9 mouse cellular contexts compared by ENCODE assay signal in genomic region chr1:33647173-33647572, GRCm38 (mm10). TPM values are rescaled to one million over a fixed set of nuclear protein-coding genes. Genes with fewer than 3 reads are reported as not detected.
A peak's percentile ranks its signal among the peaks of the same experiment; 100 is the strongest.
DNase-seq lines count a peak whose midpoint lies in the region; ATAC-seq and TF ChIP-seq lines count a peak whose summit lies in the region.
"Had no signal": no experiment of that assay in that cellular context is flagged by ENCODE, and none has a peak within 500 bp of the region (broad histone marks: within the 10 kb centered on the region; RNA-seq: fewer than 3 reads in every experiment).

No protein-coding gene starts in this region.

- no peak overlapping the region for H3K9ac ChIP-seq in kidney, postnatal 0 days (ENCODE audit: low read depth, low read length)
- no peak overlapping the region for H3K9ac ChIP-seq in CH12.LX (ENCODE audit: insufficient read depth, low read depth)
- no peak overlapping the region for H3K9ac ChIP-seq in liver, embryonic 15.5 days

- 0 out of 2 replicates have a peak, but pooled peaks cover 3% of the 10 kb centered on the region for H3K4me1 ChIP-seq in kidney, postnatal 0 days (replicated peaks; ENCODE audit: insufficient read depth, low read length)
- no peaks in the 10 kb centered on the region for H3K4me1 ChIP-seq in CH12.LX (ENCODE audit: control insufficient read depth in 1 of 2, insufficient read depth in 2 of 2)
- H3K4me1 ChIP-seq in liver, embryonic 15.5 days (replicated peaks), result peaks cover 45% of the 10 kb centered on the region

- no peak overlapping the region for H3K4me2 ChIP-seq in kidney, postnatal 0 days (ENCODE audit: low read length)
- H3K4me2 ChIP-seq in CH12.LX (ENCODE audit: insufficient read depth, low read depth, poor library complexity, severe bottlenecking), result no peak overlapping the region
- no peak overlapping the region for H3K4me2 ChIP-seq in liver, embryonic 15.5 days

- 69% methylated on average over 4 of the region's 4 CpGs for WGBS in kidney, postnatal 0 days
- WGBS in liver, embryonic 15.5 days (ENCODE audit: insufficient replicate concordance), result 85% methylated on average over 4 of the region's 4 CpGs

- DNase-seq in kidney, postnatal 0 days (ENCODE audit: low spot score), result peak; percentile 25
- no peak for DNase-seq in kidney, postnatal 14 days
- DNase-seq in CH12.LX (ENCODE audit: extremely low read depth) (no peak), adipocyte (ENCODE audit: low spot score) (peak; percentile 55)
- DNase-seq in ovary, adult 18-20 months (ENCODE audit: low spot score), result no peak
- no peak for DNase-seq in thymus, postnatal 10 days (ENCODE audit: low spot score in 2 of 2)

- in situ Hi-C loops in CH12.LX (cut with MboI; ENCODE audit: low pct_ligation_motif_present, low pct_unique_long_range_greater_than_20kb, low sequenced_read_pairs), result no loop called here

- H3K36me3 ChIP-seq in kidney, postnatal 0 days (ENCODE audit: insufficient read depth, low read length), result peaks cover 12% of the 10 kb centered on the region; the same call in 1 of the 2 replicates
- peaks cover 51 to 86% of the 10 kb centered on the region in 2 experiments for H3K36me3 ChIP-seq in CH12.LX (replicated peaks in 1 of 2; ENCODE audit: control insufficient read depth in 1 of 2, insufficient read depth in 1 of 2, low read length in 1 of 2)
- peaks cover 86% of the 10 kb centered on the region for H3K36me3 ChIP-seq in liver, embryonic 15.5 days (replicated peaks)

- H3K27me3 ChIP-seq in kidney, postnatal 0 days (ENCODE audit: insufficient read depth, low read length), result no peaks in the 10 kb centered on the region
- no peaks in the 10 kb centered on the region for H3K27me3 ChIP-seq in CH12.LX (replicated peaks)
- no peaks in the 10 kb centered on the region for H3K27me3 ChIP-seq in liver, embryonic 15.5 days

- TF ChIP-seq CTCF in kidney, postnatal 0 days (IDR thresholded peaks at IDR 0.05; ENCODE audit: low read depth), result peak; percentile 60
- TF ChIP-seq CTCF in CH12.LX (conservative IDR thresholded peaks at IDR 0.05 in 1 of 2, IDR thresholded peaks at IDR 0.05 in 1 of 2; ENCODE audit: low read depth in 2 of 2, low read length in 2 of 2), result peak in 1 of 2 experiments; percentile 39; a peak in 1 of 4 replicates

- H3K27ac ChIP-seq in kidney, postnatal 0 days, result no peak overlapping the region
- H3K27ac ChIP-seq in CH12.LX (ENCODE audit: insufficient read depth, low read depth), result no peak overlapping the region
- H3K27ac ChIP-seq in liver, embryonic 15.5 days (replicated peaks), result peak overlapping the region; percentile 10; the same call in 1 of the 2 replicates

- ATAC-seq in kidney, postnatal 0 days (replicated peaks; ENCODE audit: low FRiP score, low read depth), result no peak
- ATAC-seq in liver, embryonic 15.5 days (ENCODE audit: insufficient read depth), result no peak
- no peak for ATAC-seq in erythroblast, adult 5-6 weeks (replicated peaks; ENCODE audit: low FRiP score, poor library complexity, severe bottlenecking)

- TF ChIP-seq EP300 in CH12.LX (IDR thresholded peaks at IDR 0.05; ENCODE audit: low read length), result no peak

- dilution Hi-C loops in CH12.LX (cut with MboI; ENCODE audit: extremely low pct_ligation_motif_present, extremely low pct_unique_long_range_greater_than_20kb, low sequenced_read_pairs), result no loop called here

- peak; percentile 40 for TF ChIP-seq RAD21 in CH12.LX (IDR thresholded peaks at IDR 0.05; ENCODE audit: low read depth, low read length)

- no peaks in the 10 kb centered on the region for H3K79me2 ChIP-seq in CH12.LX (replicated peaks; ENCODE audit: control insufficient read depth, extremely low read depth, insufficient read depth, poor library complexity, severe bottlenecking)

- H3K4me3 ChIP-seq in kidney, postnatal 0 days (replicated peaks; ENCODE audit: low read depth, low read length), result no peak overlapping the region
- H3K4me3 ChIP-seq in CH12.LX (replicated peaks in 1 of 3; ENCODE audit: low read depth in 2 of 3, low read length in 2 of 3, poor library complexity in 1 of 3), result no peak overlapping the region
- H3K4me3 ChIP-seq in liver, embryonic 15.5 days (replicated peaks), result no peak overlapping the region
- H3K4me3 ChIP-seq: myocyte had no signal

- no peak for TF ChIP-seq POLR2A in CH12.LX (IDR thresholded peaks at IDR 0.05; ENCODE audit: low read depth, low read length)

- H3K9me3 ChIP-seq in kidney, postnatal 0 days (replicated peaks; ENCODE audit: low read length), result no peaks in the 10 kb centered on the region
- H3K9me3 ChIP-seq in CH12.LX (replicated peaks; ENCODE audit: low read length), result no peaks in the 10 kb centered on the region
- H3K9me3 ChIP-seq in liver, embryonic 15.5 days (replicated peaks), result no peaks in the 10 kb centered on the region

TF ChIP-seq in CH12.LX, 34 proteins besides CTCF, POLR2A, EP300 and RAD21:
- TF ChIP-seq GABPA (IDR thresholded peaks at IDR 0.05; ENCODE audit: insufficient replicate concordance, low read depth, low read length) (no peak), JUN (IDR thresholded peaks at IDR 0.05; ENCODE audit: insufficient read depth, low read depth, low read length) (no peak), ZKSCAN1 (IDR thresholded peaks at IDR 0.05; ENCODE audit: borderline replicate concordance, low read depth, low read length) (no peak), CHD2 (IDR thresholded peaks at IDR 0.05; ENCODE audit: low read length) (no peak), MAFK (IDR thresholded peaks at IDR 0.05; ENCODE audit: insufficient replicate concordance, low read length) (no peak), ZNF384 (IDR thresholded peaks at IDR 0.05; ENCODE audit: low read depth, low read length) (no peak), KAT2A (IDR thresholded peaks at IDR 0.05; ENCODE audit: insufficient replicate concordance, low read length) (no peak), JUND (conservative IDR thresholded peaks at IDR 0.05; ENCODE audit: low read depth, low read length) (no peak), SMC3 (IDR thresholded peaks at IDR 0.05; ENCODE audit: low read depth, low read length) (no peak), TCF12 (IDR thresholded peaks at IDR 0.05; ENCODE audit: low read depth, low read length) (no peak), HCFC1 (IDR thresholded peaks at IDR 0.05; ENCODE audit: low read depth, low read length) (no peak), MEF2A (IDR thresholded peaks at IDR 0.05; ENCODE audit: borderline replicate concordance, low read depth, low read length) (no peak), ZC3H11A (IDR thresholded peaks at IDR 0.05; ENCODE audit: low read depth, low read length) (no peak), USF2 (conservative IDR thresholded peaks at IDR 0.05; ENCODE audit: low read depth, low read length) (no peak), USF1 (IDR thresholded peaks at IDR 0.05; ENCODE audit: low read depth, low read length) (no peak)

RNA-seq across cellular contexts. Expression of gene Prim2, which starts 22.4 kb away (rescaled TPM):
- 16.1 and 21.1 TPM in 2 replicates for polyA plus RNA-seq in kidney, postnatal 0 days (2015; fragmentation: Nextera tagmentation; extraction: Ambion mirVana)
- 41.3 and 45.9 TPM in 2 replicates for total RNA-seq in CH12.LX (2012; rRNA removed)
- total RNA-seq in CH12.LX (2014; rRNA removed), result 72.6 and 78.8 TPM in 2 replicates
- polyA plus RNA-seq in CH12.LX (2012; ENCODE audit: insufficient read length, low read depth), result 50.7 and 51.7 TPM in 2 replicates
- polyA plus RNA-seq in liver, embryonic 15.5 days (2015; fragmentation: Nextera tagmentation; extraction: Ambion mirVana), result 33.4 and 34.4 TPM in 2 replicates
- total RNA-seq in erythroblast, adult 5-6 weeks (2015; ENCODE audit: low replicate concordance), result 22.3 and 26.5 TPM in 2 replicates
- total RNA-seq in erythroblast, adult 5-6 weeks (2017; ENCODE audit: low replicate concordance), result 37.0 and 42.5 TPM in 2 replicates

Comparison
In these comparisons a context has a peak if more than half of its experiments do, and no peak if none do; other contexts are left out.
1. DNase-seq: peak in kidney, postnatal 0 days (single experiment) and adipocyte (single experiment); none in kidney, postnatal 14 days (single experiment), CH12.LX (single experiment), ovary, adult 18-20 months (single experiment) and thymus, postnatal 10 days (0 of 2).